Mouse (Mus musculus): ENCODE data around the gene Nme6. TPM values are rescaled to one million over a fixed set of nuclear protein-coding genes. Genes with fewer than 3 reads are reported as not detected.

Nme6 gene
- polyA plus RNA-seq, 2 experiments, result 50.5 to 57.8 TPM

DNA sequence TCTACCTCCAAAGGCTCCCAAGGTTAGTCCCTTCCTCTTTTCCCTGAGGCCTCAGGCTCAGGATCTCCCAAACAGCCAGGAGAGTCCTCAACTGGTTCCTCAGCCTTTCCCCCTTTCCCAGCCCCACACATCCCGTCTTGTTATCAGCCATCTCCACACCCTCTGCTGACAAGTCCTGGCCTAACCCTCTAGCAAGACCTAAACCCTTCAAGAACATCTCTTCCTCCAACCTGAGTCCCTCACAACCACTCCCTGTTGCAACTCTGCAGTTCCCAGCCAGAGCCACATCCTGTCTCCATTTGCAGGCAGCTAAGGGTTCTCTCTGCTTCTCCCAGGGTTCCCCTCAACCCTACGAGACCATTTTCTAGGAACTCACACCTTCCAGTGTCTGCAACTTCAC lies 33.7 kb downstream of the Nme6 start:
- Histone ChIP-seq H3K9me3 (ENCODE audit: control insufficient read depth, low read length) (no peaks in the 10 kb centered on the region), H3K4me3 (replicated peaks; ENCODE audit: low read length) (no peak overlapping the region), H3K4me2 (replicated peaks; ENCODE audit: low read depth, low read length, severe bottlenecking) (no peak overlapping the region), H3K36me3 (ENCODE audit: control insufficient read depth, insufficient read depth, low read length) (no peaks in the 10 kb centered on the region), H3K27me3 (ENCODE audit: control insufficient read depth, insufficient read depth, low read length) (no peaks in the 10 kb centered on the region), H3K9ac (ENCODE audit: low read depth, low read length, severe bottlenecking) (no peak overlapping the region), H3K4me1 (ENCODE audit: control insufficient read depth, insufficient read depth, low read length) (no peaks in the 10 kb centered on the region), H3K27ac (replicated peaks; ENCODE audit: low read depth, low read length) (no peak overlapping the region)
- TF ChIP-seq POLR2A (IDR thresholded peaks at IDR 0.05; ENCODE audit: borderline replicate concordance, extremely low read depth, insufficient read depth, insufficient read length), result no peak
- DNase-seq (ENCODE audit: low spot score) (no peak), ATAC-seq (ENCODE audit: low FRiP score, low read depth) (no peak)
- WGBS, result 51% methylated on average over 2 of the region's 2 CpGs

DNA sequence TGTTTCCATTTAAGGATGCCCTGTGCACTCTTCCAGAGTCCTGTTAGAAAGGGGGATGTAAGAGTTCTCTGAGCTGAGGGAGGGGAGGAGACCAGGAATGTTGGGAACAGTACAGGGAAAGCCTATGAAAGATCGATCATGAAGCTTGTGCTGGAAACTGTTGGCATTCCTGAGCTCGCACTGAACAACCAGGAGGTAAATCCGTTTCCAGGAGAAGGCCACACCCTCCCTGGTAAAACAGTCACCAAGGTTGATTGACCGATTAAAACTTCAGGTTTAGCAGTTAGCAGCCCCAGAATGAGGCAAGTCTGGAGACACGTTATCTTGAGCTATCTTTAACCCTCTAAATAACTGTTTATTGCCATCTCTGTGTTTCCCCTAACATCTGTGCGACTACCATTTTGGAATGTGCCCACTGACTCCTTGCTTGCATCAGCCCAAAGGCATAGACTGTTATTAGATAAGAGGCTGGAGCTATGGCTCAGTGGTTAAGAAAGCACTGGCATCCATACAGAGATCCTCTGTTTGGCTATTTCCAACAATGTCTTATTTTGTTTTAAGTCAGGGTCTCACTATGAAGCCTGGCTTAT lies 38.5 kb downstream of the Nme6 start:
- 24% methylated on average over 6 of the region's 6 CpGs for WGBS

DNA sequence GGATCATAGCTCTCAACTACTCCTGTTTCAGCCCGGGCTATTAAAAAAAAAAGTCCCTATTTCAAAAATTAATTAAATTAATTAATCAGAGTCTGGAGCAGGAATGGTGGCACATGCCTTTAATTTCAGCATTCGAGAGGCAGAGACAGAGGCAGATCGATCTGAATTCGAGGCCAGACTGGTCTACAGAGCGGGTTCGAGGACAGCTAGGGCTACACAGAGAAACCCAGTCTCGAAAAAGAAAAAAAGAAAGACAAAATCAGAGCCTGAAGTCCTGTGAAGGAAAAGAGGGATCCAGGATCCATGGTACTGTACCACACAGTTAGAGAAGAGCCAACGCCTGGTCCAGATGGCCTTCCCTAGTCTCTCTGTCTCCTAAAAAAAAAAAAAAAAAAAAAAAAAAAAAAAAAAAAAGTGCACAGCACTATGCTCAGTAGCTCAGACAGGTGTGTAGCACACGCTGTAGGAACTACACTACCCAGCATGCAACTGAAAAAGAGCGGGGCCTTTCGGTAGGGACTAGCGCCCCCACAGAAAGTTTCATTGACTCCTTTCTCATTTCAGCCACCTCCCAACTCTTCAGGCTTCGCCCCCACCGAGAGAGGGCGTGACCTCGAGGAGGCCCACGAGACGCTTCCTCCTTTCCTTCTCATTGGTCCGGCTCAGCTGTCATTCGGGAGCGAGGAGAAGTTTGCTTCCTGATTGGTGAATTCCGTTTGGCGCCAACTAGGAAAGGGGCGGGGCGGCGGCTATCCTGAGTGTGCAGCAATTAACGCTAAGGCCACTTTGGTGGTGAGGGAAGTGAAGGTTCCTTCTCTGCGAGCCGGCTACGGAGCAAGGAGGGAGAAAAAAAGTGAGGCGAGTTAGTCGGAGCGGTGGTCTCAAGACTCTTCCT lies 42.5 kb downstream of the Nme6 start, which contains the start of gene Cdc25a:
TSS of gene Cdc25a (plus strand) at position 783 of the 895 bp plus-strand sequence.
- WGBS, result 6% methylated on average over 33 of the region's 33 CpGs
- TF ChIP-seq POLR2A (IDR thresholded peaks at IDR 0.05; ENCODE audit: borderline replicate concordance, extremely low read depth, insufficient read depth, insufficient read length), result 0 out of 2 replicates have a peak, but pooled peaks have one; percentile 23
- ATAC-seq (ENCODE audit: low FRiP score, low read depth), result peak; percentile 96
- peaks cover 26% of the 10 kb centered on the region for H3K36me3 ChIP-seq (ENCODE audit: control insufficient read depth, insufficient read depth, low read length)
- peak within 1 kb of the TSS; percentile 88 for H3K4me3 ChIP-seq (replicated peaks; ENCODE audit: low read length)
- peak; percentile 99 for DNase-seq (ENCODE audit: low spot score)
- peak within 1 kb of the TSS; percentile 87 for H3K4me2 ChIP-seq (replicated peaks; ENCODE audit: low read depth, low read length, severe bottlenecking)
- H3K9me3 ChIP-seq (ENCODE audit: control insufficient read depth, low read length), result no peaks in the 10 kb centered on the region
- peak within 1 kb of the TSS; percentile 94 for H3K9ac ChIP-seq (ENCODE audit: low read depth, low read length, severe bottlenecking)
- H3K4me1 ChIP-seq (ENCODE audit: control insufficient read depth, insufficient read depth, low read length), result peaks cover 10% of the 10 kb centered on the region; the same call in 1 of the 2 replicates
- peak within 1 kb of the TSS; percentile 89 for H3K27ac ChIP-seq (replicated peaks; ENCODE audit: low read depth, low read length)
- no peaks in the 10 kb centered on the region for H3K27me3 ChIP-seq (ENCODE audit: control insufficient read depth, insufficient read depth, low read length)

More for the DNA sequence above, 38.5 kb downstream of the Nme6 start:
- Histone ChIP-seq H3K4me2 (replicated peaks; ENCODE audit: low read depth, low read length, severe bottlenecking) (no peak overlapping the region), H3K4me1 (ENCODE audit: control insufficient read depth, insufficient read depth, low read length) (no peaks in the 10 kb centered on the region), H3K36me3 (ENCODE audit: control insufficient read depth, insufficient read depth, low read length) (no peaks in the 10 kb centered on the region), H3K27ac (replicated peaks; ENCODE audit: low read depth, low read length) (no peak overlapping the region), H3K9me3 (ENCODE audit: control insufficient read depth, low read length) (no peaks in the 10 kb centered on the region), H3K4me3 (replicated peaks; ENCODE audit: low read length) (no peak overlapping the region), H3K9ac (ENCODE audit: low read depth, low read length, severe bottlenecking) (no peak overlapping the region), H3K27me3 (ENCODE audit: control insufficient read depth, insufficient read depth, low read length) (no peaks in the 10 kb centered on the region)
- DNase-seq (ENCODE audit: low spot score) (no peak), ATAC-seq (ENCODE audit: low FRiP score, low read depth) (no peak)
- no peak for TF ChIP-seq POLR2A (IDR thresholded peaks at IDR 0.05; ENCODE audit: borderline replicate concordance, extremely low read depth, insufficient read depth, insufficient read length)

DNA sequence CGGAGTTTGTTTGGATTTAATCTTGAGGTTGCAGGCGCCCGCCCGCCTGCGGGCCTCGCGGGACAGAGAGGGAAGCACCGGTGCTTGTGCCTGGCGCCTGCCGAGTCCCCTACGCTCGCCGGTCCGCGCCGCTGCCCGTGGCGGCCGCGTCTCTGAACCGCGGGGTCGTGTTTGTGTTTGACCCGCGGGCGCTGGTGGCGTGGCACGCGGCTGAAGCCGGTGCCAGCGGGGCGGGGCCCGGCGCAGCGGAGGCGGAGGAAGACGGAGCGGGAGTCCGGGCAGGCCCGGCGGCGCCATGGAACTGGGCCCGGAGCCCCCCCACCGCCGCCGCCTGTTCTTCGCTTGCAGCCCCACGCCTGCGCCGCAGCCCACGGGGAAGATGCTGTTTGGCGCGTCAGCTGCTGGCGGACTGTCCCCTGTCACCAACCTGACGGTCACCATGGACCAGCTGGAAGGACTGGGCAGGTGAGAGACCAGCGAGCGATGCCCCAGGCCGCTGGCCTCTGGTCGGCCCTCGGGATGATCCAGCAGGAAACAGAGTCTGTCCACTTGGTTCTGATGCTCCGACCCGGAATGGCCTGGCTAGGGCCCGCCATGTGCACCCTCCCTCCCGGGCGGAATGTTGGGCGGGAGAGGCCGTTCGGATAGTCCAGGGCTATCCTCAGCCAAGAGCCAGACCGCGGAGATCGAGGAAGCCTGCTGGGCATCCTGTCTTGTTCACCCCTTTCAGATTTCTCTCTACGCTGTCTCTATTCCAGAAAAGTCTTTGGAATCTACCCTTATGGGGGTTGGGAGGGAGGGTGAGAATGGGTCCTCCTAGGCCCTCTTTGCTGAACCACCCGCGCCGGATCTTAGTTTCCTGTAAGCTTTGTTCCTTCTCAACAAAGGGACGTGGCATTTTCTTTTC lies 43.4 kb downstream of the Nme6 start:
- Histone ChIP-seq H3K4me1 (ENCODE audit: control insufficient read depth, insufficient read depth, low read length) (peaks cover 10% of the 10 kb centered on the region; the same call in 1 of the 2 replicates), H3K9me3 (ENCODE audit: control insufficient read depth, low read length) (no peaks in the 10 kb centered on the region), H3K27me3 (ENCODE audit: control insufficient read depth, insufficient read depth, low read length) (no peaks in the 10 kb centered on the region), H3K27ac (replicated peaks; ENCODE audit: low read depth, low read length) (peak overlapping the region; percentile 89), H3K4me3 (replicated peaks; ENCODE audit: low read length) (peak overlapping the region; percentile 88), H3K36me3 (ENCODE audit: control insufficient read depth, insufficient read depth, low read length) (peaks cover 35% of the 10 kb centered on the region), H3K9ac (ENCODE audit: low read depth, low read length, severe bottlenecking) (peak overlapping the region; percentile 94), H3K4me2 (replicated peaks; ENCODE audit: low read depth, low read length, severe bottlenecking) (peak overlapping the region; percentile 87)
- WGBS, result 1% methylated on average over 47 of the region's 76 CpGs
- no peak for TF ChIP-seq POLR2A (IDR thresholded peaks at IDR 0.05; ENCODE audit: borderline replicate concordance, extremely low read depth, insufficient read depth, insufficient read length)
- DNase-seq (ENCODE audit: low spot score), result peak; percentile 29
- peak; percentile 48 for ATAC-seq (ENCODE audit: low FRiP score, low read depth)

All from limb, embryonic 14.5 days (tissue).